Mouse (Mus musculus) layer of hippocampus, postnatal 14 days (tissue): ENCODE data around the gene Etfa. TPM values are rescaled to one million over a fixed set of nuclear protein-coding genes. Genes with fewer than 3 reads are reported as not detected.

ENCODE experiments used
- DNase-seq, 2 experiments: peaks; one replicate each; pipeline ENCODE4 v3.0.0; 2021 to 2022; ENCODE audit warnings: low spot score in 2 of 2, mixed read lengths in 1 of 2
- total RNA-seq, 2 experiments: library from RNA; stranded (reverse); gene quantifications; 2 replicates each; pipeline ENCODE4 v1.2.3; 2021

Gene Etfa
- total RNA-seq, 2 experiments from 2014 or later = 52.1 to 54.6 TPM

DNA sequence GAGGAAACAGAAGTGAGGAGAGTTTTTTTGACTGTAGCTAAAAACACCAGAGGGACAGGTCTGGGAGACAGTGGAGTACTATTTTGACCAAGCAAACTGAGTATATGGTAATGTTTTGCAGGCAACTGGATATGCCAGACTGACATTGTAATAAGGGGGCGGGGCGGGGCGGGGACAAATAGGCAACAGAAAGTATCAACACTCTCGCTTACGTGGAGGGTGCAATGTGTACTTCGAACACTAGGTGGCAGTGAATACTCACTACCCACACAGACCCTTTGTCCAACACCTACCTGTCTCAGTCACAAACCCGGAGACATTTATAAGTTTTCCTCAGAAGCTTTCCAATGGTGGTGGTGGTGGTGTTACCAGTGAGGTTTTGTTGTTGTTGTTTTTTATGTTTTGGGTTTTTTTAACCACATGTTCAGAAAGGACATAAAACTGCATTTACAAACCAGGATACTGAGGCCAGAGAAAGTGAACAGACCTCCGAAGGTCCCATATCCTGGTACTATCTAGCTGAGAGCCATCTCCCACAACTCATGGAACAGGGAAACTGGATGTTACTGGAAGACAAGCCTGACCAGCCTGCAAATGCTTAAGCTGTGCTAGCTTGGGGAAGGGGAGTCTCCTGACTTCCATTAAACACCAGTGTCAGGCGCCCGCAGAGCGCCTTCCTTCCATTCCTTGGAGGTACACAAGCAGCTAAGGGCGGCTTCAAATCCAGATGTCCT is 82.6 kb downstream of the Etfa start:
- peak; percentile 74 to 78 for DNase-seq

- DNase-seq = no peak
These were observed 86.7 kb downstream of the Etfa start for GRCm38 (mm10) chr9:55425271-55425810.

GRCm38 (mm10) chr9:55423451-55424424 is 88.3 kb downstream of the Etfa start:
- DNase-seq = peak; percentile 27 to 51

DNA sequence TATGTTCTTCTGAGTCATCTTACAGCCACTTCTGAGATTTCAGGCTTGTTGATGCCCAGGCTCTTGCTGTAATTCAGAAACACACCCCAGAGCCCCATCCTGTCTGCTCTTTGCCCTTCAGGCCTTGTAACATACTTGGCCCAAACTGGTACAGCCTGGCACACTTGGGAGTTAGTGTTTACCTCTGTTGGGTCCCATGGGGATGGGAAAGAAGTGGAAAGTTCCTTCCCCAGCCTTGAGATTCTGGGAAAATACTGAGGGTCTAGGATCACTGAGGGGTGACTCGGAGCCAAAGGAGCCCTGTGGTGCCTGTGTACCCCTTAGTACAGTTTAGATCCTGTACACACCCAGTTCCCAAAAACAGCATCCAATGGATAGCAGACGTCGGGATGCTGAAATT is 90.3 kb downstream of the Etfa start:
- DNase-seq = no peak

GRCm38 (mm10) chr9:55411154-55411553 is 100.9 kb downstream of the Etfa start:
- DNase-seq = no peak

DNA sequence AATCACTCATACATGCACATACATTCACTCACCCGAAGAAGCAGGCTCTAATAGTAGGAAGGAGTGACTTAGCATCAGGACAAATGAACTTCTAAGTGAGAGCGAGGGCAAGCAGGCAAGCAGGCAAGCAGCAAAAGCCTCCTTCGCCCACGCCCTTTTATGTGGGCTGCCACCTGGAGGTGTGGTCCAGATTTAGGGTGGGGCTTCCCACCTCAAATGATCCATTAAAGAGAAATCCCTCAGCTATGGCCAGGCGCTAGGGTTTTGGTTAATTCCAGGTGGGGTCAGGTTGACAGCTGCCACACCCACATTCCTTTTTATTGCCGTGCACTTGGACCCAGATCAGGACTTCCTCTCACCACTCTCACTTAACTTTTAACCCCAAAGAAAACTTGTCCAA is 101.6 kb downstream of the Etfa start:
- no peak for DNase-seq

GRCm38 (mm10) chr9:55409833-55410232 is 102.2 kb downstream of the Etfa start:
- no peak for DNase-seq

DNA sequence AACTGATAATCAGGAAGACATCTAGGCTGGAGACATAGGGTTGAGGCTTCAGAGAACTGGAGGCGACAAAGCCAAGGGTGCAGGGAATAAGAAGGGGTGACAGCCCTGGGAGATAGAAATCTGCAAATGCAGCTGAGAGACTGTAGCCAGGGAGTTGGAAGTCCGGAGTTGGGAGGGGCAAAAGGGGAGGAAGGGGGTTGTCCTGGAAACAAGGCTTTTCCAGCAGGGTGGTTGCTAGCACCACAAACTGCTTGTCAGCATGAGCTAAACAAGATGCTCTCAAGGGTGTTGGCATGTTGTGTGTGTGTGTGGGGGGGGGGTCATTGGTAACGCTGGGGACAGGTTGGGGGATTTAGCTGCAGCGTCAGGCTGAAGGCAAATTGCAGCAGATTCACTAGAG is 103.2 kb downstream of the Etfa start:
- no peak for DNase-seq

- no peak for DNase-seq
These were observed 105.3 kb downstream of the Etfa start for GRCm38 (mm10) chr9:55406773-55407172.

DNA sequence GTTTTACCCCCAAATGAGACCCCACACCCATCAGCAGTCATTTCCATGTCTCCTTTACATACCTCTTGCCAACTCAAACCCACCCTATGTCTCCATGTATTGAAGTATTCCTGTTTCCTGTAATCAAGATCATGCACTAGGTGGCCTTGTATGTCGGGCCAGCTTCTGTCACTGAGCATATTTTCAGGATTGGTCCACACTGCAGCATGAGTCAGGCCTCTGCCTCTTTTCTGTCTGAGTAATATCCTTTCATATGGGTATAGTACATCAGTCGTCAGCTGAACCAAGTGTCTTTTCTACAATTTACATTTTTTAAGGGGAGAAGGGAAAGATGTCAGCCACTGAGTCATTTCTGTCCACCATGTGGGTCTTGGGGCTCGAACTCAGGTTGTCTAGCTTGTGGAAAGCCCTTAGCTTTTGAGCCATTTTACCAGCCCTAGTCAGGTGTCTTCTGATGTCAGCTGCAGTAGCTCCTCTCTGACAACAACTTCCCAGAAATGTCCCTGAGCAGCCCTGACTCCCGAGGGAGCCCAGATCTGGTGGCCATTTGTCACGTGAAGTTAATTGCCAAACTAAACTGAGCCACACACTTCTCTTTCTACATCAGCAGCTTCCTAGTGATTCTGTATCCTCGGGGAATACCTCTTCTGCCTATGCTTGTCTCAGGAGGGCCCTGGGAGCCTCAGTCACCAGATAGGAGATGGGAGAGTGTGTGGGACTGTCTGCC is 106.9 kb downstream of the Etfa start:
- no peak for DNase-seq

Other genes with a start within 250 kb of the Etfa start
- under 1 TPM; 0.39 to 0.76 TPM for gene Nrg4, start 185.4 kb downstream of the Etfa start, total RNA-seq
- gene Tmem266, start 185.3 kb downstream of the Etfa start, total RNA-seq = 1 to 10 TPM; 5.7 to 7.5 TPM
- gene Isl2, start 26.4 kb upstream of the Etfa start, total RNA-seq = not detected